Mouse (Mus musculus) kidney, adult 2 months (tissue): Measurements from ENCODE around the gene Wdr62.

Experiments
- CTCF ChIP-seq: fragments of 200-500 bp; conservative IDR thresholded peaks from 2 replicates; pipeline ENCODE4 v1.5.1; 2011; ENCODE audit warnings: low read depth, mild to moderate bottlenecking, control low read depth, low read length, moderate library complexity, mixed read lengths; ENCODE audit not compliant: insufficient read depth, insufficient read length
- POLR2A ChIP-seq: fragments of 200-500 bp; IDR thresholded peaks from one replicate; pipeline ENCODE4 v1.6.1; 2011; ENCODE audit warnings: low read depth, low read length, control low read depth

- TF ChIP-seq CTCF (no peak), POLR2A (no peak)
These were observed 86.0 kb downstream of the Wdr62 start for GRCm38 (mm10) chr7:30194101-30194831.
